Mouse (Mus musculus) midbrain, postnatal 0 days (tissue): ENCODE measurements at regions not wholly inside any gene's neighbourhood (a gene's known extent, or its start where the extent isn't known, plus 50 kb on each side); places are given as distances from the start of the nearest gene placed in this dataset.

Experiments
- ATAC-seq: fragments of 200-750 bp; cut with Nextera tagmentation; 2 replicates; pipeline ENCODE4 v1.8.0; 2017; ENCODE audit warnings: moderate number of reproducible peaks, mild to moderate bottlenecking, moderate TSS enrichment, moderate library complexity; ENCODE audit not compliant: low FRiP score
- DNase-seq: peaks from one replicate; pipeline ENCODE4 v3.0.0-alpha.2; 2015; ENCODE audit warnings: low spot score
- H3K27ac ChIP-seq: fragments of 300-500 bp; sonication (generic); 2 replicates; pipeline ENCODE4 v1.5.1; 2014; ENCODE audit warnings: low read depth, mild to moderate bottlenecking, low read length, mixed read lengths
- H3K27me3 ChIP-seq: fragments of 300-500 bp; sonication (generic); 2 replicates; pipeline ENCODE4 v1.6.1; 2014; ENCODE audit warnings: low read length, control low read depth, mixed read lengths; ENCODE audit not compliant: insufficient read depth
- H3K36me3 ChIP-seq: fragments of 300-500 bp; sonication (generic); 2 replicates; pipeline ENCODE4 v1.6.1; 2014; ENCODE audit warnings: low read length, control low read depth, mixed read lengths; ENCODE audit not compliant: insufficient read depth
- H3K4me1 ChIP-seq: fragments of 300-500 bp; sonication (generic); 2 replicates; pipeline ENCODE4 v1.6.1; 2014; ENCODE audit warnings: mild to moderate bottlenecking, control low read depth, antibody characterized with exemption, low read length, mixed read lengths; ENCODE audit not compliant: insufficient read depth
- H3K4me2 ChIP-seq: fragments of 300-500 bp; sonication (generic); 2 replicates; pipeline ENCODE4 v1.6.1; 2014; ENCODE audit warnings: low read depth, mild to moderate bottlenecking, low read length, mixed read lengths; ENCODE audit not compliant: poor library complexity, severe bottlenecking
- H3K4me3 ChIP-seq: fragments of 300-500 bp; sonication (generic); 2 replicates; pipeline ENCODE4 v1.5.1; 2014; ENCODE audit warnings: low read depth, mild to moderate bottlenecking, low read length, moderate library complexity
- H3K9ac ChIP-seq: fragments of 300-500 bp; sonication (generic); replicated peaks from 2 replicates; pipeline ENCODE4 v1.6.1; 2014; ENCODE audit warnings: mild to moderate bottlenecking, low read length, moderate library complexity, mixed read lengths; ENCODE audit not compliant: poor library complexity, severe bottlenecking
- H3K9me3 ChIP-seq: fragments of 300-500 bp; sonication (generic); 2 replicates; pipeline ENCODE4 v1.6.1; 2016; ENCODE audit warnings: low read length, control low read depth
- CTCF ChIP-seq: IDR thresholded peaks from 2 replicates; pipeline ENCODE4 v1.5.1; 2016; ENCODE audit warnings: antibody characterized with exemption, mild to moderate bottlenecking
- WGBS: fragments of 180-500 bp; shearing (Covaris S2); extraction: QIAGEN DNeasy Blood & Tissue Kit; methylation state at CpG from one replicate; pipeline ENCODE4 v1.1.7; 2014; 5-methylcytosine and 5-hydroxymethylcytosine counted together

- no peak overlapping the region for H3K27ac ChIP-seq
- no peak for TF ChIP-seq CTCF
- ATAC-seq (no peak), DNase-seq (peak; percentile 62)
- no peak overlapping the region for H3K9ac ChIP-seq
- no peaks in the 10 kb centered on the region for H3K36me3 ChIP-seq
- H3K9me3 ChIP-seq: no peaks in the 10 kb centered on the region
- 22% methylated on average over 3 of the region's 3 CpGs for WGBS
- no peak overlapping the region for H3K4me2 ChIP-seq
- H3K4me1 ChIP-seq: no peaks in the 10 kb centered on the region
- no peaks in the 10 kb centered on the region for H3K27me3 ChIP-seq
- H3K4me3 ChIP-seq: no peak overlapping the region
Measured at GRCm38 (mm10) chr7:72962815-72963214, 412.5 kb upstream of the Rgma start.

- Histone ChIP-seq H3K9me3 (no peaks in the 10 kb centered on the region), H3K4me3 (no peak overlapping the region), H3K4me1 (no peaks in the 10 kb centered on the region), H3K27me3 (no peaks in the 10 kb centered on the region), H3K9ac (no peak overlapping the region), H3K36me3 (no peaks in the 10 kb centered on the region), H3K4me2 (no peak overlapping the region), H3K27ac (no peak overlapping the region)
- 79% methylated on average over 3 of the region's 3 CpGs for WGBS
- ATAC-seq (no peak), DNase-seq (no peak)
- TF ChIP-seq CTCF: no peak
Measured at GRCm38 (mm10) chr7:72963908-72964307, 411.4 kb upstream of the Rgma start.

- no peak overlapping the region for H3K9ac ChIP-seq
- H3K4me2 ChIP-seq: no peak overlapping the region
- TF ChIP-seq CTCF: no peak
- H3K4me1 ChIP-seq: no peaks in the 10 kb centered on the region
- ATAC-seq: no peak
- H3K4me3 ChIP-seq: no peak overlapping the region
- no peaks in the 10 kb centered on the region for H3K27me3 ChIP-seq
- H3K36me3 ChIP-seq: no peaks in the 10 kb centered on the region
- no peak for DNase-seq
- 89% methylated on average over 4 of the region's 4 CpGs for WGBS
- H3K27ac ChIP-seq: no peak overlapping the region
- H3K9me3 ChIP-seq: no peaks in the 10 kb centered on the region
Measured at GRCm38 (mm10) chr7:72968193-72968592, 407.1 kb upstream of the Rgma start.

- 77% methylated on average over 5 of the region's 5 CpGs for WGBS
- TF ChIP-seq CTCF: no peak
- ATAC-seq: no peak
- Histone ChIP-seq H3K9me3 (no peaks in the 10 kb centered on the region), H3K27me3 (no peaks in the 10 kb centered on the region), H3K4me1 (no peaks in the 10 kb centered on the region), H3K4me3 (no peak overlapping the region), H3K27ac (no peak overlapping the region), H3K4me2 (no peak overlapping the region), H3K9ac (no peak overlapping the region), H3K36me3 (no peaks in the 10 kb centered on the region)
- peak; percentile 40 for DNase-seq
Measured at GRCm38 (mm10) chr7:72971506-72972267, 403.6 kb upstream of the Rgma start.

- TF ChIP-seq CTCF: no peak
- DNase-seq (no peak), ATAC-seq (no peak)
- no peaks in the 10 kb centered on the region for H3K27me3 ChIP-seq
- H3K4me3 ChIP-seq: no peak overlapping the region
- no peak overlapping the region for H3K9ac ChIP-seq
- H3K4me1 ChIP-seq: no peaks in the 10 kb centered on the region
- H3K27ac ChIP-seq: no peak overlapping the region
- H3K9me3 ChIP-seq: no peaks in the 10 kb centered on the region
- 91% methylated on average over 7 of the region's 7 CpGs for WGBS
- no peaks in the 10 kb centered on the region for H3K36me3 ChIP-seq
- no peak overlapping the region for H3K4me2 ChIP-seq
Measured at GRCm38 (mm10) chr7:72972397-72972796, 402.9 kb upstream of the Rgma start.

GRCm38 (mm10) chr7:72973771-72974170 is 401.5 kb upstream of the Rgma start:
- no peak for TF ChIP-seq CTCF
- Histone ChIP-seq H3K9me3 (no peaks in the 10 kb centered on the region), H3K36me3 (no peaks in the 10 kb centered on the region), H3K4me3 (no peak overlapping the region), H3K4me1 (no peaks in the 10 kb centered on the region), H3K27me3 (no peaks in the 10 kb centered on the region), H3K27ac (no peak overlapping the region), H3K4me2 (no peak overlapping the region), H3K9ac (no peak overlapping the region)
- WGBS: 83% methylated on average over 3 of the region's 3 CpGs
- no peak for ATAC-seq
- no peak for DNase-seq
